Mouse (Mus musculus): ENCODE results near the gene Dusp11. TPM values are rescaled to one million over a fixed set of nuclear protein-coding genes. Genes with fewer than 3 reads are reported as not detected.
"Not testable (repeated sequence)": the region's sequence is repeated elsewhere in the genome, so short reads cannot be mapped to it uniquely, and the experiment has no call there.

The Dusp11 gene
- total and polyA plus RNA-seq, 3 experiments = 33.2 to 46.6 (median 35.7) TPM

- TF ChIP-seq MEF2A (IDR thresholded peaks at IDR 0.05; ENCODE audit: borderline replicate concordance, low read depth, low read length) (no peak), ZC3H11A (IDR thresholded peaks at IDR 0.05; ENCODE audit: low read depth, low read length) (no peak), JUND (conservative IDR thresholded peaks at IDR 0.05; ENCODE audit: low read depth, low read length) (no peak), USF1 (IDR thresholded peaks at IDR 0.05; ENCODE audit: low read depth, low read length) (no peak), ZNF384 (IDR thresholded peaks at IDR 0.05; ENCODE audit: low read depth, low read length) (no peak), MXI1 (IDR thresholded peaks at IDR 0.05; ENCODE audit: low read depth, low read length) (no peak), E2F4 (IDR thresholded peaks at IDR 0.05; ENCODE audit: insufficient replicate concordance, low read depth, low read length) (no peak), RCOR1 (conservative IDR thresholded peaks at IDR 0.05; ENCODE audit: low read depth, low read length) (no peak), KAT2A (IDR thresholded peaks at IDR 0.05; ENCODE audit: insufficient replicate concordance, low read length) (no peak), ETS1 (conservative IDR thresholded peaks at IDR 0.05; ENCODE audit: low read depth, low read length) (no peak), ELF1 (IDR thresholded peaks at IDR 0.05; ENCODE audit: low read depth, low read length) (no peak), SMC3 (IDR thresholded peaks at IDR 0.05; ENCODE audit: low read depth, low read length) (no peak)
- H3K9me3 ChIP-seq (replicated peaks; ENCODE audit: low read length) = no peaks in the 10 kb centered on the region
- no peak overlapping the region for H3K27ac ChIP-seq (ENCODE audit: insufficient read depth, low read depth)
- peaks cover 0 to 8% of the 10 kb centered on the region in 2 experiments for H3K36me3 ChIP-seq (replicated peaks in 1 of 2; ENCODE audit: control insufficient read depth in 1 of 2, insufficient read depth in 1 of 2, low read length in 1 of 2)
- dilution Hi-C loops (cut with MboI; ENCODE audit: extremely low pct_ligation_motif_present, extremely low pct_unique_long_range_greater_than_20kb, low sequenced_read_pairs) (no loop called here), in situ Hi-C loops (cut with MboI; ENCODE audit: low pct_ligation_motif_present, low pct_unique_long_range_greater_than_20kb, low sequenced_read_pairs) (loop anchor here (25.0 kb wide), 2 partner anchors 322 to 447 kb away; partner anchors contain the start of genes Alms1, Cct7 and Pradc1)
- DNase-seq (ENCODE audit: extremely low read depth) = no peak
- no peak overlapping the region for H3K9ac ChIP-seq (ENCODE audit: insufficient read depth, low read depth)
- H3K4me3 ChIP-seq (replicated peaks in 1 of 3; ENCODE audit: low read depth in 2 of 3, low read length in 2 of 3, poor library complexity in 1 of 3) = no peak overlapping the region
- no peaks in the 10 kb centered on the region for H3K79me2 ChIP-seq (replicated peaks; ENCODE audit: control insufficient read depth, extremely low read depth, insufficient read depth, poor library complexity, severe bottlenecking)
- no peak overlapping the region for H3K4me2 ChIP-seq (ENCODE audit: insufficient read depth, low read depth, poor library complexity, severe bottlenecking)
- peaks cover 0 to 4% of the 10 kb centered on the region in 2 experiments; a peak in 1 of 4 replicates for H3K4me1 ChIP-seq (ENCODE audit: control insufficient read depth in 1 of 2, insufficient read depth in 2 of 2)
- no peaks in the 10 kb centered on the region for H3K27me3 ChIP-seq (replicated peaks)
Observed at GRCm38 (mm10) chr6:85909704-85910103, 51.8 kb downstream of the Dusp11 start.

DNA sequence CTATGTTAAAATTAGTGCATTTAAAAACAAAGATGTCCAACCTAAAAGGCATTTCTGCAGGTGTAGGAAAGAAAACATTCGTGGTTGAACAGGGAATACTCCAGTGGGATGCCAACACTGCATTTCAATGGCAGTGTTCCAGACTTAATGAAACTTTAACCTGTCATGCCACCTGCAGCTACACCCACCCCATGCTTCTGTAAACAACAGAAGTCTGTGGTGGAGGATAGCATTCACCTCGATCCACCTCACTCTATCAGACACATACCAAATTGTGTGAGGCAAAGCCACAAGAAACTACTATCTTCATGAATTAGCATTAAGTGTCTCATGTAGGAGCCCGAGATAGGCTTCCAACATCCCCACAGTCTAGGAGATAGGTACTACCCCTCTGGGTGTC lies 53.1 kb downstream of the Dusp11 start:
- in situ Hi-C loops (cut with MboI; ENCODE audit: low pct_ligation_motif_present, low pct_unique_long_range_greater_than_20kb, low sequenced_read_pairs) = loop anchor here (25.0 kb wide), 2 partner anchors 321 to 446 kb away; partner anchors contain the start of genes Alms1, Cct7 and Pradc1
- no peak overlapping the region for H3K9ac ChIP-seq (ENCODE audit: insufficient read depth, low read depth)
- dilution Hi-C loops (cut with MboI; ENCODE audit: extremely low pct_ligation_motif_present, extremely low pct_unique_long_range_greater_than_20kb, low sequenced_read_pairs) = no loop called here

GRCm38 (mm10) chr6:85906911-85907351 lies 54.5 kb downstream of the Dusp11 start:
- H3K4me1 ChIP-seq (ENCODE audit: control insufficient read depth in 1 of 2, insufficient read depth in 2 of 2); H3K4me3 ChIP-seq (replicated peaks in 1 of 3; ENCODE audit: low read depth in 2 of 3, low read length in 2 of 3, poor library complexity in 1 of 3); H3K27ac ChIP-seq (ENCODE audit: insufficient read depth, low read depth); H3K4me2 ChIP-seq (ENCODE audit: insufficient read depth, low read depth, poor library complexity, severe bottlenecking); DNase-seq (ENCODE audit: extremely low read depth); H3K36me3 ChIP-seq (replicated peaks in 1 of 2; ENCODE audit: control insufficient read depth in 1 of 2, insufficient read depth in 1 of 2, low read length in 1 of 2); H3K9ac ChIP-seq (ENCODE audit: insufficient read depth, low read depth); dilution Hi-C loops (cut with MboI; ENCODE audit: extremely low pct_ligation_motif_present, extremely low pct_unique_long_range_greater_than_20kb, low sequenced_read_pairs); H3K9me3 ChIP-seq (replicated peaks; ENCODE audit: low read length); H3K27me3 ChIP-seq (replicated peaks); H3K79me2 ChIP-seq (replicated peaks; ENCODE audit: control insufficient read depth, extremely low read depth, insufficient read depth, poor library complexity, severe bottlenecking): not testable (repeated sequence)
- in situ Hi-C loops (cut with MboI; ENCODE audit: low pct_ligation_motif_present, low pct_unique_long_range_greater_than_20kb, low sequenced_read_pairs) = loop anchor here (25.0 kb wide), 2 partner anchors 320 to 445 kb away; partner anchors contain the start of genes Alms1, Cct7 and Pradc1

More for the DNA sequence above, 53.1 kb downstream of the Dusp11 start:
- Histone ChIP-seq H3K36me3 (replicated peaks in 1 of 2; ENCODE audit: control insufficient read depth in 1 of 2, insufficient read depth in 1 of 2, low read length in 1 of 2) (peaks cover 0 to 8% of the 10 kb centered on the region in 2 experiments), H3K27me3 (replicated peaks) (no peaks in the 10 kb centered on the region), H3K9me3 (replicated peaks; ENCODE audit: low read length) (no peaks in the 10 kb centered on the region), H3K4me1 (ENCODE audit: control insufficient read depth in 1 of 2, insufficient read depth in 2 of 2) (peaks cover 0 to 5% of the 10 kb centered on the region in 2 experiments; a peak in 2 of 4 replicates), H3K4me2 (ENCODE audit: insufficient read depth, low read depth, poor library complexity, severe bottlenecking) (no peak overlapping the region), H3K4me3 (replicated peaks in 1 of 3; ENCODE audit: low read depth in 2 of 3, low read length in 2 of 3, poor library complexity in 1 of 3) (no peak overlapping the region), H3K27ac (ENCODE audit: insufficient read depth, low read depth) (no peak overlapping the region), H3K79me2 (replicated peaks; ENCODE audit: control insufficient read depth, extremely low read depth, insufficient read depth, poor library complexity, severe bottlenecking) (no peaks in the 10 kb centered on the region)
- DNase-seq (ENCODE audit: extremely low read depth) = no peak
- no peak for TF ChIP-seq NRF1 (IDR thresholded peaks at IDR 0.05; ENCODE audit: low read depth, low read length)
- no peak for TF ChIP-seq BHLHE40 (IDR thresholded peaks at IDR 0.05; ENCODE audit: low read depth, low read length)
- no peak for TF ChIP-seq ZKSCAN1 (IDR thresholded peaks at IDR 0.05; ENCODE audit: borderline replicate concordance, low read depth, low read length)
- no peak for TF ChIP-seq MXI1 (IDR thresholded peaks at IDR 0.05; ENCODE audit: low read depth, low read length)
- TF ChIP-seq ZNF384 (IDR thresholded peaks at IDR 0.05; ENCODE audit: low read depth, low read length) = no peak
- no peak for TF ChIP-seq MAX (IDR thresholded peaks at IDR 0.05; ENCODE audit: low read length)
- TF ChIP-seq PAX5 (IDR thresholded peaks at IDR 0.05; ENCODE audit: low read length) = no peak
- no peak for TF ChIP-seq IRF4 (IDR thresholded peaks at IDR 0.05; ENCODE audit: low read depth, low read length)
- no peak for TF ChIP-seq ELF1 (IDR thresholded peaks at IDR 0.05; ENCODE audit: low read depth, low read length)
- TF ChIP-seq CHD1 (IDR thresholded peaks at IDR 0.05; ENCODE audit: low read depth, low read length) = no peak
- no peak for TF ChIP-seq RCOR1 (conservative IDR thresholded peaks at IDR 0.05; ENCODE audit: low read depth, low read length)
- no peak for TF ChIP-seq GABPA (IDR thresholded peaks at IDR 0.05; ENCODE audit: insufficient replicate concordance, low read depth, low read length)
- no peak for TF ChIP-seq TCF12 (IDR thresholded peaks at IDR 0.05; ENCODE audit: low read depth, low read length)
- no peak for TF ChIP-seq NELFE (IDR thresholded peaks at IDR 0.05; ENCODE audit: low read depth, low read length)
